Mouse (Mus musculus) cerebellum, postnatal 10 days (tissue): Measurements from ENCODE around the gene Diras1.

Source experiments
- DNase-seq, 2 experiments: peaks; one replicate each; pipeline ENCODE4 v3.0.0; 2021; ENCODE audit warnings: mixed read lengths in 2 of 2

The Diras1 gene

DNA sequence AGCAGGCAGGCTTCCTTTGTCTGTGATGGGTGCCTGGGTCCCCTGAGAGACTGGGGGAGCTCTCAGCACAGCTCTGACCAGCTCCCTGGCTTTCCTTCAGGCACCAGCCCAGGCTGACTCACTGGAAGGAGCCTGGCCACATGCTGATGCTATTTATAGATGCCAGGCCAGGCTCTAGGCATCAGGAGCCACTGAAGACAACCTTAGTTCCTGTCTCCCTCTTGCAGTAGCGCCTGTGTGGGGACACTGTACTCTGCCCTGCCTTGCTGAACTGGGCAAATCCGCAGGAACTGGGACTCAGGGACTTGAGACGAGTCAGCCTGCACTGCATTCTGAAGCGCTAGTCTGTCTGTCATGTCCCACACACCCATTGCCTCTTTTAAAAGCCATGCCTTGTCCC lies 1.9 kb upstream of the Diras1 start:
- DNase-seq, result peak; percentile 46 to 53

DNA sequence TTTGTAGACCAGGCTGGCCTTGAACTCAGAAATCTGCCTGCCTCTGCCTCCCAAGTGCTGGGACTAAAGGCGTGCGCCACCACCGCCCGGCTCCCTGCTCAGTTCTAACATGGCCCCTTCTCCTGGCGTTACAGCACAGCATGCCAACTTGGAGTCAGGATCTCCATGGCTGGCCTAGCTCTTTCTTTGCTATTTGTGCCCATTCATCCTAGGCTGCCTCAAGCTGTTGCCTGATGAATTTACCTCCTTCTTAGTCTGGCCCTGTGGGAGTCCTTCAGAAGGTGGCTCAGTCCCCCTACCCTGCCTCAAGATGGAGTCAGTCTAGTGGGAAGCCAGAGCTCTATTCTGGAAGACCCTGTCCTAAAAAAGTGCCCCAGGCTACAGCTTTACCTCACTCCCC lies 1.4 kb upstream of the Diras1 start:
- no peak for DNase-seq

DNA sequence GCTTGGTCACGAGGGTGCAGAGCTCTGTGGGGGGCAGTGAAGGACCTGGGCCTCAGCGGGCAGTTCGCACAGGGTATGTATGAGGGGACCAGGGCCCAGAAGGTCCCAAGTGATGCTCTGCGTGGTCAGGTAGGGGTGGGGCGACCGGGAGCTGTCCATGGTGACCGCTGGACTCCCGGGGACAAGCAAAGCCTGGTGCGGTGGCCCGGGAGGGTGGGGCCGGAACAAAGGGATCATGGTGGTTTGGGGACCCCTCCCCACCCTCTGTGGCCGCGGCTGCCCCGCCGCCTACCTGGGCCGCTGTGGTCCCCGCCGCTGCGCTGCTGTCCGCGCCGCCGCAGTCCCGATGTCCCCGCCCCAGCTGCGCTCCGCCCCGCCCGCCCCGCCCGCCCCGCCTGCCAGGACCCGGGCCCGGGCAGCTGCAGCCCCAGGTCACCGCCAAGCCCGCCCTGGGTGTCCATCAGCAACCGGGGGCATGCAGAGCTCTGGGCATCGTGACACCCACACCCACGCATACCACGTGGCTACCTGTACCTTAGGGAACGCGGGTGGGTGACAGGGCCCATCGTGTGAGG lies 328 bp downstream of the Diras1 start:
- DNase-seq, result peak; percentile 63

DNA sequence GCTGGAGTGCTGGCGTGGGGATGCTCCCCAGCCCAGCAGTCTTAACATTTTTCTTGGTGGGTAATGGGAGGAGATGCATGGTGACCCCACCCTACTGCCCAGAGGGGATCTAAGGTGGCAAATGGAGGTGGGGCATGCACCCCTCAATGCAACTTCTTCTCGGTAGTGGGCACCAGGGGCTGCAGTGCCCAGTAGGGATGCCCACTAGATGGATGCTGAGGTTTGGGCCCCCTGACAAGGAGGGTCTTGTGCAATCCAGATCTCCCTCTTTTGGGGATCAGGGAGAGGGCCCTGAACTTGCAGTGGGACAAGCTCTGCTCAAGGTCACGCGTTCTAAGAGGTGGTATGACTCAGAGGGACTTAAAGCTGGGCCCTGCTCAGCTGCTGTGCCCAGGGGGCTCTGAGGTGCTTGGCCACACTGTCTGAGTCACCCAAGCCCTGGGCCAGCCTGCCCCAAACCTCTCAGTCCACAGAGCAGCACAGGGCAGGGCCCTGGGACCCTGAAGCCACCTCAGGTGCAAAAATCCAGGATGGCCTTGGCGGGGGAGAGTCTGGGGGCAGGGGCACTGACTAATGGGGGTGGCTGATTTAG lies 1.0 kb downstream of the Diras1 start:
- DNase-seq, result no peak

DNA sequence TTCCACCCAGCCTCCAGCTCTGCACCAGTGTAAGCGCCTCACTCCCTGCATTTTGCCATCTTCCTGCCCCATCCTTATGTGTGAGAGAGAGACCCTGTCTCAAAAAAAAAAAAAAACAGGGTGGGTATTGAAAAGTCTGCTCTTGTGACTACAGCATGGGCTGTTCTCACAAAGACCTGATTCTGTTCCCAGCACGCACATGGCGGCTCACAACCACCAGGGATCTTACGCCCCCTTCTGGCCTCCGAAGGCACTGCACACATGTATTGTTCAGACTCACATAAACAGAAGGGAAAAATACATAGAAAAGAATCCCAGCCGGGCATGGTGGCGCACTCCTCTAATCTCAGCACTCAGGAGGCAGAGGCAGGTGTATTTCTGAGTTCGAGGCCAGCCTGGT lies 2.7 kb downstream of the Diras1 start:
- DNase-seq, result peak in 1 of 2 experiments; percentile 52

DNA sequence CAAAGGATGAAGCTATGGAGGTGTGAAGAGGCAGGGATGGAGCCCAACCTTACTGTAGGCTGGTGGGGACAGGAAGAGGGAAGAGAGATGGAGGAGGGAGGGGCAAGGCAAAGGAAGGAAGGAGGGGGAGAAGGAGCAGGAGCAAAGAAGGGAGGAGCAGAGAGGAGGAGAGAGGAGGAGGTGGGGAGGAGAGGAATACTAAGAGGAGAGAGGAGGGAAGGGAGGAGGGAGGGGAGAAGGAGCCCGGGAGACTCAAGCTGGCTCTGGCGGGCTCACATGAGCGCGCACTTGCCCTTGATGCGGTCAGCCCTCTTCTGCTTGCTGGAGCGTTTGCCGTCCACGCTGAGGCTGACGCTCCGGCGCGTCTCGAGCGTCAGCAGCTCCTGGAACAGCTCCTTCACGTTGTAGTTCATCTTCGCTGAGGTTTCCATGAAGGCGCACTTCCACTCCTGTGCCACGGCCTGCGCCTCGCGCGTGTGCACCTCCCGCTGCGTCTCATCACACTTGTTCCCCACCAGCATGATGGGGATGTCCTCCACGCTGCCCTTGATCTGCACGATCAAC lies 3.8 kb downstream of the Diras1 start:
- no peak for DNase-seq

DNA sequence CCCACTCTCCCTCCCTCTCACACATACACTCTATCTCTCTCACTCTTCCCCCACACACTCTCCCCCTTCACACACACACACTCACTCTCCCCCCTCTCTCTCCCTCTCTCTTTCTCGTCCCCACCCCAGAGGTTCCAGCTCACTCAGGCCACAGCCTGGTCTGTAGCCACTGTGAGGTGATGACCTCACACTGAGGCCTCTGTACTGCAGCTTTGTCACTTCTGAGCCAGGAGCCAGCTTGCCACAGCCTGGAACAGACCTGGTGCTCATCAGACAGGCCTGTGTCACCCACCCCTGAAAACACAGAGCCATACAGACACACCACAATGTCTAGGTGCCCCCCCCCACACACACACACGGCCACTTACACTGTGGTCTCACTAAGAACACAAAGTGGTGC lies 5.3 kb downstream of the Diras1 start:
- DNase-seq, result no peak

DNA sequence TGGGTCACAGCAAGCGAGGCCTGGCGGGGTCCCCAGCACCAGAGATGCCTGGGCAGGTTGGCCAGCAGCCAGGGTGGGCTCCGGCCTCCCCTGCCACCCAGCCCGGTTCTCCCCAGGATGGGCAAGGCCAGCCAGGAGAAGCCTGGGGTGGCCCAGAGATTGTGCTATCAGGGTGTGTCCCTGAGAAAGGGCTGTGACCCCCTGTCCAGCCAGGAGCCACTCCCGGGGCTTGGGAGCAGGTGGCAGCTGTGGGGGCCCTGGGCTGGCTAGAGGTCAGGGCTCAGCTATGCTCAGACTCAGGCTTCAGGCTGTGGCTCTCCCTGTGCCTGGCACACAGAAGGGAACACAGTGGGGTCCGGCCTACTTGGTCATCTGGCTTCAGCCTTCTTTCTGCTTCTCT lies 5.8 kb downstream of the Diras1 start:
- DNase-seq, result no peak

DNA sequence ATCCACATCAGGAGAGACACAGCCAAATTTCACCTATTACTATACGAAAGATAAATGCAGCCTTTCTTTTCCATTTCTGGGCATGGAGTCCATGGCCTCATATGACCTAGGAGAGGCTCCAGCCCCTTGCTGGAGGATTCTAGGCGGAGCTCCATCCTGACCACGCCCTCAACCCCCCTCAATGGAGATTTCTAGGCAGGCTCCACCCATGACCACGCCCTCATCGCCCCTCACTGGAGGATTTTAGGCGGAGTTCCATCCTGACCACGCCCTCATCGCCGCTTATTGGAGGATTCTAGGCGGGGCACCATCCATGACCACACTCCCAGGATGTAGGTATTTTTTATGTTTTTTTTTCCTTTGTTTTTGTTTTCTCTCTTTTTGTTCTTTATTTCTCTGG lies 7.1 kb downstream of the Diras1 start:
- peak; percentile 75 to 84 for DNase-seq

DNA sequence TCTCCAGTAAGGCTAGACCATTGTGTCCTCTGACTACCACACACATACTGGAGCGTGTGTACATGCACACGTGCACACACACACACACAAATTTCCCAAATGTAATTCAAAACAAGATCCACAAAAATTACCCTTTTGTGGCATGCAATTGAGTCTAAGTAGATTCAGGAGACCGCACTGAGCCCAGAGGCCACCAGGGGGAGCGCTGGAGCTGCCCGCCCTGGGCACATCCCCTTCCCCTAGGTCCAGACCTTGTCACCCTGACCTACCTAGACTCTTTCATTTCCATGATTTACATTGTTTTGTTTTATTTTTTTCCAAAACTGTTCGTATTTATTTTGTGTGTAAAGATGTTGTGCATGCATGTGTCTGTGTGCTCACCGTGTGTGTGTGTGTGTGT lies 8.8 kb downstream of the Diras1 start:
- peak; percentile 87 to 89 for DNase-seq

DNA sequence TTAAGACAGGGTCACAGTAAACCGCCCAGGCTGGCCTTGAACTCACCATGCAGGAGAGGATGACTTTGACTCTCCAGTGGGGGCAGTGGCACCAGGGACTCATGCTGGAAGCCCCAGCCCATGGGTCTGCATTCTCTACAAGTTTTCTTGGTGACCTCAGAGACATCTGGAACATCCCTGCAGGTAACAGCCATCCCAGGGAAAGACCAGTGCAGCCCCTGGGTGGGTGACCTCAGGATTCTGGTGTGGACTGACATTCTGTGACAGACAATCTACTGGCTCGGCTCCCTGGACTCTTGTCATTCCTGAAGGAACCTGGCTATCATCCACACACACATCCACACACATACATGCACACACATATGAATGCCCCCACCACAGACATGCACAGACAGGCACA lies 9.8 kb downstream of the Diras1 start:
- no peak for DNase-seq

DNA sequence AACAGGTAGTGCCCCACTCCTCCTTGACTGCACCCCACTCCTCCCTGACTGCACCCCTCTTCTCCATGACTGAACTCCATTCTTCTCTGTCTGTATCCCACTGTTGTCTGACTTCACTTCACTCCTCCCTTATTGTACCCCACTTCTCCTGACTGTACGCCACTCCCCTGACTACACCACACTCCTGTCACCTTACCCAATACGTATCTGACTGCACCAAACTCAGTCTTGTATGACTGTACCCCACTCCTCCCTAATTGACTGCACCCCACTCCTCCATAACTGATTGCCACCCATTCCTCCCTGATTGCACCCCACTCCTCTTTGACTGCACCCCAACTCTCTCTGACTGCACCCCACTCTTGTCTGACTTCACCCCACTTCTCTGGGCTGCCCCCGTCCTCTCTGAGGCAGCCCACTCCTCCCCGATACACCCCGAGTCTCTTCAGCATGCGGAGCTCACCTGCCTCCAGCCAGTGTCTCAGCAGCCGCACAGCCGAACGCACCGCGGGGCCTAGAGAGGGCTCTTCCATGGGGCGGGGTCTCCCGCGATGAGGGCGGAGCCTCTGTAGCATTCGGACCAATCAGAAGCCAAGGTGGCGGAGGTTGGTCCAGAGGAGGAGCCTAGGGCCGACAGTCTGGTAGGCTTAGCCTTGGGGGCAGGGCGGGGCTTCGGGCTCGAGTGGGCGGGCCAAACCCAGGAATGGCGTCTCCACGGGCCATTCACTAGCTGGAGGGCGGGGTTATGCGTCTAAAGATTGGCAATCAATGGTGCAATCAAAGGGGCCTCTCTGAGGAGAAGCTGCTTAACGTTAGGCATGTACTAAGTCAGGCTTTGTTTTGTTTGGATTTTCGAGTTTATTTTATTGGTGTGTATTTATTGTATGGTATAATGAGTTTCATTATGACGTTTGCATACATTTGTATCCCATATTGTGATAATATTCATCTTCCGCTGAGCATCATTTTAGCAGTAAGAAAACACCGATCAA lies 10.8 kb downstream of the Diras1 start, which contains the start of gene Gng7:
Gene Gng7, minus strand, starts transcription at position 553 of the 992 bp plus-strand sequence.
- peak; percentile 99 for DNase-seq

DNA sequence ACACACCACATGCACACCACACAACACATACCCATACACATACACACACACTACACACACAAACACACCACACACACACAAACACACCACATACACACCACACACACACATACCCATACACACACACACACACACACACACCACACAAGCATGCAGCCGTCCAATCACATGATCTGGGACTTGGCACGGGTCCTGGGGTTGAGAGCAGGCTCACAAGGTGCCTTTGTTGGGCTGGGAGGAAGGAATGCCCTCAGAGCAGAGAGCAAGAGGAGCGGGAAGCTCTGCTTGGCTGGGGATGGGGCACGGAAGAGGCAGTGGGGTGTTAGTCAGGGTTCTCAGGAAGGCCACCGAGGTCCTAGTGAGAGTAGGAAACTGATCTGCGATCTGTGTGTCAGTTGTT lies 14.6 kb downstream of the Diras1 start:
- peak in 1 of 2 experiments; percentile 50 for DNase-seq

DNA sequence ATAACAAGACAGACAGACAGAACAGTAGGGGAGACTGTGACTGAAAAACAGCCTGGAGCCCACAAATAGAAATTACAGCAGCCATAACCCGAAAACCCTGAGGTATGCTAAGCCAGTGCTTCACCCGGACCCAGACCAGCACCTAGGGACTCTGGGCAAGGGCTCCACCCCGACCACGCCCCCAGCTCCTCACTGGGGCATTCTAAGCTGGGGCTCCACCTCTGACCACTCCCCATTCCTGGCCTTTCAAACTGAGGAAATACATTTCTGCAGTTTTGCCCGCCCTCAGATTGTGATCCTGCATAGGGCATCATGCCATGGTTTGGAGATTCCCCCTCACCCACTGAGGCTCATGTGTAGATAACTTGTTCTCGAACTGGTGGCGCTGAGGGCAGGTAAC lies 18.2 kb downstream of the Diras1 start:
- DNase-seq, result no peak

DNA sequence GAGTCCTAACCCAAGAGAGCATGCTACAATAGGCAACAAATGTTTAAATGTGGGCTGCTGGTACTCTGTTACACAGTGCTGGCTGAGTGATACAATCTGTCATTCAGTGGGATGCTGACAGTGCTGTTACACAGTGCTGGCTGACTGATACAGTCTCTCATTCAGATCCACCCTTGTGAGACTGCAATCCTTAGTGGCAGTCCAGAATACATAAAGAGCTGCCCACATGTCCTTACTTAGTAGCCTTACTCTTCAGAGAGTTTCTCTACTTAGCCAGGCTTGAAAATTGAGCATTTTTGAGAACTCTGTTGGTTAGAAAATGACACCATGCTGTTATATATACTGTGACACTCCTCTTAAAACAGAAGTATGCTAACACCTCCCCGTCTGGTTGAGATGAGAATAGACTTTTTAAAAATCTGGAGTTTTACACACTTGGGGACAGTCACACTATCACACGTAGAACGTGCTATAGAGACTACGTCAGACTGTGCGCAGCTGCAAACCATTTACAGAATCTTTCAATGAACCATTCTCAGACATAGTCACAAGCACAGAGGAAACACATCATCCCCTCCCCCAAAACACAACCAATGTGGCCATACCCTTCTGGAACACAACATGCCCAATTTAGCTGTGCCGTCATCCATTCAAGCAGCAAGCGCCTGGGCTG lies 19.3 kb downstream of the Diras1 start:
- no peak for DNase-seq

DNA sequence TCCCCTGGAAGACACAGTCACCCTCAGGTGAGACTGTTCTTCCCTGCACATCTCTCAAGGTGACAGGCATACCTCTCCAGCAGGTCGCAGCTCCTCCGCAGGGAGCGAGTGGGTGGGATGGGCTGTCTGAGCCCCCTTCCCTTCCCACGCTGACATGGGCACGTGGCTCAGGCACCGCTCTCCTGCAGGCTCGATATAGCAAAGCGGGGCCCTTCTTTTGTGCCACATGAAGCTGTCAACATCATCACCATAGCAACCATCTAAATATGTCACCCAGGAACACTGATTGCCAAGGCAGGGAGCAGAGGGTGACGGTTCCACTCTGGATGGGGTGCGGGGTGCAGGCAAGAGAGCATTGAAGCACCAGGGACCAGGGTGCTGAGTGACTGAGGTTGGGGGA lies 24.3 kb downstream of the Diras1 start:
- no peak for DNase-seq

DNA sequence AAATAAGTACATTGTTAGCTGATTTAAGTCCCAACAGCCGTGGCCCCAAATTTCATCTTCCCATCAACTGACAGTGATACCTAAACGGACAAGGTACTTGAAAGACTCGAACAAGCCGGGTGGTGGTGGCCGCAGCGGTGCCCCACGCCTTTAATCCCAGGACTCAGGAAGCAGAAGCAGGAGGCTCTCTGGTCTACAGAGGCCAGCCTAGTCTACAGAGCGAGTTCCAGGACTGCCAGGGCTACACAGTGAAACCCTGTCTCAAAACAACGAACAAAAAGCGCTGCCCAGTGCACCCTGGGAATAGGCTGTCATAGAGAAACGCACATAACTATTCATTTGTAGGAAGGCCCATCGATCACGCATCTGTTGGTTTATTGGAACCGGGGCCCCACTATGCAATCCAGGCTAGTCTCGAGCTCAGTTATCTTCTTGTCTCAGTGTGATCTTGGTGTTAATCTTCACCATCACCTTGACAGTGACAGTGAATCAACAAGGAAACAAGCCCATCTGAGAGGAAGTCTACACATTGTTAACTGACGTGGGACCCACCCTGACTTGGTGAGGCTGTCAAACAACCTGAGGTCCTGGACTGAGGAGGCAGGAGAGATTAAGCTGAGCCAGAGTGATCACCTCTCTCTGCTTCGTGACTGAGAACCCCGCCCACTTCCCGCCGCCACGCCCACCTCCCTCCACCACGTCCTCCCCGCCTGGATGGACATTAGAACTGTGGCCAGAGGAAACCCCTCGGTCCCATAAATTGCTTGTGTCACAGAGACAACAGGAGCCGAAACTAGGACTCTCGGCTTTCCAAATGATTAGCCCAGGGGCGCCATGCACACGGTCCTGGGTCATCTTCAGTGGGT lies 25.0 kb downstream of the Diras1 start:
- DNase-seq, result peak in 1 of 2 experiments; percentile 31

DNA sequence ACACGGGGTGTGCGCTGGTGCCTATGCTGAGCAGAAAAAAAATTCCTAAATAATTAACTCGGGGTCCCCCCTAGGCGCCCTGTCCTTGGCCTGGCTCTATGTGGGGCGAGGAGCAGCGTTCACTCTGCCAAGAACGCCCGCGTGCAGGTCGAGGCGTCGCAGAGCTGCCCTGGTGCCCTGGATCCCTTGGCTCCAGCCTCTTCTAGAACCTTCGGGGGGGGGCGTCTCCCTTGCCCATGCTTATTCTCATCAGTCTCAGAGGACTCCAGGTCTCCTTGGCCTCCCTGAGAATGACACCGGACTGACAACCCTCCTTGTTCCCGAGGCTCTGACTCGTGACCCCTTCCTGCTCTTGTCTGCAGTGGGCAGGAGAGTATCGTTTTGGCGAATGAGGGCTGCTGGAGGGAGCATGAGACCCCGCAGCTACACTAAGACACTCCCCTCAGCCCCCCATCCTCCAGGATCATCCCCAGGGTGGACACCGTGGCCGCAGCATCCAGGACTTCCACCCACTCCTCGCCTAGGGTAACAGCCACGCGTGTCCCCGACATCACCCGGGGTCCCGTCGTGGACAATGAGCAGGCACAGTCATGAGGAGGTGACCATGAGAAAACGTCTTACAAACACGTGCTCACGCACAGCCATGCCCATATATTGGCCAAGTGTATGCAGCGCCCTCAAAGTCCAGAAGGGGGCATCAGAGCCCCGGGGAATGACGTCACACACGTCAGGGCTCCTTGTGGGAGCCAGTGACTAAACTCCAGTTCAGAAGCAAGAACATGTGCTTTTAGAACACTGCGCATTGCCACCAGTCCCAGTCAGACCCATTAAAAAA lies 25.9 kb downstream of the Diras1 start:
- DNase-seq, result peak; percentile 91 to 94

DNA sequence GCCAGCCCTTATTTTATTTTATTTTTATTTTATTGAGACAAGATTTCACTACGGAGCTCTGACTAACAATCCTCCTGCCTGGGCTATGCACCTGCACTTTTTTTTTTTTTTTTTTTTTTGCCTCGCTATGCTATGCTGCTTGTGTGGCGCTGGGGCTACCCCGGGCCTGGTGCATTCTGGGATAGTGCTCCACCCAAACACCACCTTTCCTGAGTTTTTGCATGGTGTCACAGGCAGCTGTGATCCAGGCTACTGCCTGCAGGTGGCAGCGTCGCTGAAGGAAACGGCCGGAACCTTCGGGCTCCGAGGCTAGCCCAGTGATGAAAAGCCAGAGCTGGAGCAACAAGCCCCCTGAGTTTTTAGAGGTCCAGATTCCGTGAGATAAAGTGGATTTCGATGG lies 26.7 kb downstream of the Diras1 start:
- DNase-seq, result peak; percentile 77 to 80

DNA sequence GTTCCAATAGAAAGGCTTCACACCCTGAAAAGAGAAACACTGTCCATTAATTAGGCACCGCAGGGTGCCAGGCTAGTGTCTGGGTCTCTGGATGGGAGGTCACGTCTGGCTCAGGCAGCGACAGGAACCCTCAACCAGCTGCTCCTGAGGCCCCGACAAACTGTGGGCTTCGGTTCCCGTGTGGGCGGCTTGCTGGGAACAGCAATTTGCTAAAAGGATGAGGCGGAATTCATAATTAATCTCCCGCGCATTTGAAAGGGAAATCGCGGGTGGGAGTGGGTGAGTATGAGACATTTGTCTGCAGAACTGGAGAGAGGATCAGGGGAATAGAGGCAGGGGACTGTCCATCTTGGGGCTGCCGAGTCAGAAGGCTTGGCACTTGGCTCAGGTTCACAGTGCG lies 27.4 kb downstream of the Diras1 start:
- no peak for DNase-seq

DNA sequence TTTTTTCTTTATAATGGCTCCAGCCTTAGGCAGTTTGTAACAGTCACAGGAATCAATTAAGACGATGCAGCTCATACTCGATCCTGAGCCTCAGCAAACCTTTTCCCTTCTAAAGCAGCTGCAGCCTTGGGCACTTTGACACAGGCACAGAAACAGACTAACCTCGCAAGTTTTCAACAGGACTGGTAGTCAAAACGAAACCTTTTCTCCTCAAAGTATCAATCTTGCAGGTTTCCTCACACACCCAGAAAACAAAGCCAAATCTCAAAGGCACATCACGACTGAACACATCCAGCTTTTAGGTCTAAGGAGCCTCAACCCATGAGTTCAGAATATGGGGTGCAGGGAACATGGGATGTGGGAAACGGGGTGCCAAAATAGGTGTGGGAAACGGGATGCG lies 28.1 kb downstream of the Diras1 start:
- no peak for DNase-seq
